Mouse (Mus musculus) erythroblast, embryonic 14.5 days (primary cell): ENCODE data around the gene Olfr66. TPM values are rescaled to one million over a fixed set of nuclear protein-coding genes. Genes with fewer than 3 reads are reported as not detected.

Source experiments
- H3K27me3 ChIP-seq: 2 replicates; pipeline ENCODE4 v1.6.1; 2012; ENCODE audit warnings: inconsistent platforms; ENCODE audit not compliant: control insufficient read depth
- H3K36me3 ChIP-seq: 2 replicates; pipeline ENCODE4 v1.6.1; 2012; ENCODE audit warnings: mild to moderate bottlenecking, inconsistent platforms; ENCODE audit not compliant: control insufficient read depth
- H3K4me1 ChIP-seq: 2 replicates; pipeline ENCODE4 v1.6.1; 2012; ENCODE audit warnings: inconsistent platforms; ENCODE audit not compliant: control insufficient read depth
- H3K4me3 ChIP-seq: replicated peaks from 2 replicates; pipeline ENCODE3; 2012; ENCODE audit warnings: moderate library complexity, mild to moderate bottlenecking, inconsistent platforms
- H3K9me3 ChIP-seq: 2 replicates; pipeline ENCODE4 v1.6.1; 2012; ENCODE audit warnings: low read length, inconsistent platforms, mixed read lengths; ENCODE audit not compliant: control insufficient read depth
- GATA1 ChIP-seq: IDR thresholded peaks from 2 replicates; pipeline ENCODE4 v1.6.1; 2012; ENCODE audit warnings: low read length, inconsistent platforms, mixed read lengths
- TAL1 ChIP-seq: IDR thresholded peaks from 3 replicates; pipeline ENCODE4 v1.6.1; 2012; ENCODE audit warnings: low read length, inconsistent platforms, mixed read lengths
- polyA plus RNA-seq: library from polyadenylated mRNA; stranded (reverse); fragments of >175 nt; gene quantifications from 2 replicates; pipeline ENCODE4 v1.2.3, GENCODE M21; 2012

Olfr66 gene
- polyA plus RNA-seq = not detected in 2 replicates

DNA sequence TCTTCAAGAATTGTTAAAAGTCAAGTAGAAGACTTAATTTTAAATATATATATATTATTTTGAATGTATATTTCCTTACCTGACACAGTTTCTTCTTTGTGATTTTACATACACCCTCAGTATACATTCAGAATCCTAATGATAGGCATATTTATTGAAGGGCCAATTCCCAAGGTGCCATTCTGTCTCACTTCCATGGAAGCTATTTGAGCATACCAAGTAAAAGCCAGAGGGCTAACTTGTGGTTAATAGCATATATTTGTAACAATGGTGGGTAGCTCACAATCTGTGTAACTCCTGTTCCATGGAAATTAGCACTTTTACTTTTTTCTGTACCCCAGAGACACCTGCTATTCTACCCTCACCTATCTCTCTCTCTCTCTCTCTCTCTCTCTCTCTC is at the start of gene Olfr66:
Gene Olfr66 (minus strand): TSS at position 101 of the 400 bp plus-strand sequence.
- TF ChIP-seq GATA1 (no peak), TAL1 (no peak)
- no peaks in the 10 kb centered on the region; the same call in 1 of the 2 replicates for H3K9me3 ChIP-seq
- no peak within 1 kb of the TSS for H3K4me3 ChIP-seq
- H3K36me3 ChIP-seq = no peaks in the 10 kb centered on the region
- H3K27me3 ChIP-seq = peaks cover 68% of the 10 kb centered on the region
- peaks cover 21% of the 10 kb centered on the region for H3K4me1 ChIP-seq

DNA sequence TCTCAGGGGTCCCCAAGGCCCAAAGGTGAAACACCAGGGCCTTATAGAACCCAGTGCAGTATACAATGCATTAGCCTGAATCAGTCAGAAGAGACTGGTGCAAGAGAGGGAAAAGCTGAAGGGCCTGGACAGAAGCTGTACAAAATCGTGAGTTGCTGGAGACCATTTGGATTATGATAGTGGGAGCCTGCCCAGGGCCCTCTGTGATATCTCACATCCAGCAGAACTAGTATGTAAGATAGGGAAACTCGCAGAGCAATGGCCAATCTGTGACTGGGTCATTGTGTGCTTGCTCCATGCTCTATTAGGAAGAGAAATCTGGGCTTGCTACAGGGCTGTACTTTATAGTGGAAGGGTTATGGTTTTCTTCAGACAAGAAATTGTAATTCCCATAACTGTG is 48.2 kb upstream of the Olfr66 start, which contains the start of gene Olfr632:
Gene Olfr632 (plus strand): TSS at position 84 of the 400 bp plus-strand sequence.
- TF ChIP-seq GATA1 (no peak), TAL1 (no peak)
- H3K9me3 ChIP-seq = no peaks in the 10 kb centered on the region
- H3K4me1 ChIP-seq = peaks cover 19% of the 10 kb centered on the region
- H3K36me3 ChIP-seq = no peaks in the 10 kb centered on the region
- H3K4me3 ChIP-seq = no peak within 1 kb of the TSS
- peaks cover 40% of the 10 kb centered on the region for H3K27me3 ChIP-seq

DNA sequence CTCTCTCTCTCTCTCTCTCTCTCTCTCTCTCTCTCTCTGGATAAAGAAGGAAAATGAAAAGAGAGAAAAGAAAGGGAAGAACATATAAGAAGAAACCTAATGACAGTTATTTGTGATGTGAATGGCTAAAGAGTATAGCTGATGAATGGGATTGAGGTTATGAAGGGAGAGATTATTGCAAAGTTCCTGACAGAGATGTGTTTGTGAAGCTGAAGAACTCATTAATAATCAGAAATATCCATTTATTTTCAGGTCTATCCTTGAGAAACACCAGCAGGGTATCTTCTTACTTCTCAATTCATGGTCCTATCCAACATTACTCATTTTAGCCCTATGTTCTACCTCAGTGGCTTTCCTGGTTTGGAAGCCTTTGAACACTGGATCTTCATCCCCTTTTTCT is 42.5 kb upstream of the Olfr66 start, which contains the start of gene Olfr631:
Gene Olfr631 (plus strand): TSS at position 301 of the 400 bp plus-strand sequence.
- Histone ChIP-seq H3K9me3 (no peaks in the 10 kb centered on the region), H3K27me3 (peaks cover 30% of the 10 kb centered on the region), H3K4me1 (peaks cover 8% of the 10 kb centered on the region), H3K4me3 (no peak within 1 kb of the TSS), H3K36me3 (no peaks in the 10 kb centered on the region)
- TF ChIP-seq TAL1 = no peak
- no peak for TF ChIP-seq GATA1

- Histone ChIP-seq H3K4me3 (peak overlapping the region; percentile 35), H3K9me3 (no peaks in the 10 kb centered on the region), H3K36me3 (no peaks in the 10 kb centered on the region), H3K4me1 (peaks cover 77% of the 10 kb centered on the region), H3K27me3 (peaks cover 28% of the 10 kb centered on the region)
- TF ChIP-seq TAL1 = peak; percentile 80
- peak; percentile 73 for TF ChIP-seq GATA1
These were observed 29.3 kb upstream of the Olfr66 start for GRCm38 (mm10) chr7:103915338-103915737.

DNA sequence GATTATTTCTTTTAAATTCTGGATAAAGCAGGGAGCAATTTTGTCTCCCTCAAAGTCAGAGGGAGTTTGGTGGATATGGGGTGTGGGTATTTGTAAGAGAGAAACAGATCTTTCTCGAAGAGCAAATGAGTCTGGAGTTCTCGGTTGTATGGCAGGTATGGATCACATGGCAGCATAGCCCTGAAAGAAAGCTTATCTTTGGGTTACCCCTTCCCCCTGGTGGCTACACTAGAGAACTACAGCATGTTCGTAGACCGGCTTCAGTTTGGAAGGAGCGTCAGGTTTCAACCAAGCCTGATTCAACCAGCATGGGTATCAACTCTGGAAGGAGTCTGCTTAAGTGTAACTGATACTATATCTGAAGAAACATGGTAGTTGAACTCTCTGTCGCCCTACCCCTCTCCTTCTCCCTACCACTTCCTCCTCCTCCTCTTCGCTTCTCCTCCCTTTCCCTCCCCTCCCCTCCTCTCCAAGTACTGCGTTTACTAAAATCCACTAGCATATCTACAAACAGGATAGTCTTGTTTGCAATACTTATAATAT is 27.0 kb upstream of the Olfr66 start:
- H3K4me3 ChIP-seq = peak overlapping the region; percentile 50
- H3K4me1 ChIP-seq = peaks cover 91% of the 10 kb centered on the region

GRCm38 (mm10) chr7:103910047-103910446 is 24.0 kb upstream of the Olfr66 start:
- Histone ChIP-seq H3K4me1 (peaks cover 83% of the 10 kb centered on the region), H3K27me3 (peaks cover 13% of the 10 kb centered on the region), H3K9me3 (no peaks in the 10 kb centered on the region), H3K4me3 (peak overlapping the region; percentile 37), H3K36me3 (no peaks in the 10 kb centered on the region; the same call in 1 of the 2 replicates)
- TF ChIP-seq TAL1 = peak; percentile 97
- peak; percentile 84 for TF ChIP-seq GATA1

More for the DNA sequence above, 27.0 kb upstream of the Olfr66 start:
- Histone ChIP-seq H3K9me3 (no peaks in the 10 kb centered on the region), H3K27me3 (peaks cover 11% of the 10 kb centered on the region), H3K36me3 (no peaks in the 10 kb centered on the region)
- TF ChIP-seq GATA1 = peak; percentile 52; the same call in 1 of the 2 replicates
- no peak for TF ChIP-seq TAL1

DNA sequence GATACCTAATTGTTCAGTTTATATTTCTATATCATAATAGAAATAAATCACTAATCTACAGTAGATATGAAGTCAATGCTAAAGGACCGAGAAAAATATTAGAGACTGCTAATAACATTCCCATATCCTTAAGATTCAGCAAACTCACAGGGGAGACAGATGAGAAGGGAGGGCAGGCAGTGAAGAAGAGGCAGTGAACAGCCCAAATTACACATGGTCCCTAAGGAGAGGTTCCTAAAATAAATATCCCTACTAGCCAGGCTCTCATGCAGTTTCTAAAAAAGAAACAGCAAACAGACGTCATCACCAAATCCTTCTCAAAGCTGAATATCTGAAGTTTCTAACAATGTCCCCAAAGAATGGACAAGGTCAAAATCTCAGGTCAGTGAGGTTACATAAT is 17.1 kb upstream of the Olfr66 start, which contains the start of gene Olfr65:
Gene Olfr65 (plus strand): TSS at position 301 of the 400 bp plus-strand sequence.
- H3K36me3 ChIP-seq = no peaks in the 10 kb centered on the region; the same call in 1 of the 2 replicates
- H3K4me1 ChIP-seq = peaks cover 19% of the 10 kb centered on the region
- H3K27me3 ChIP-seq = peaks cover 77% of the 10 kb centered on the region
- no peaks in the 10 kb centered on the region for H3K9me3 ChIP-seq
- no peak within 1 kb of the TSS for H3K4me3 ChIP-seq
- TF ChIP-seq TAL1 = no peak
- TF ChIP-seq GATA1 = no peak

GRCm38 (mm10) chr7:103894385-103894784 is 8.3 kb upstream of the Olfr66 start, which contains the start of gene Olfr64:
Olfr64 (minus strand) TSS chr7:103894485.
- peaks cover 17% of the 10 kb centered on the region for H3K4me1 ChIP-seq
- no peaks in the 10 kb centered on the region for H3K36me3 ChIP-seq
- H3K4me3 ChIP-seq = no peak within 1 kb of the TSS
- TF ChIP-seq TAL1 (no peak), GATA1 (no peak)
- H3K9me3 ChIP-seq = no peaks in the 10 kb centered on the region
- H3K27me3 ChIP-seq = peaks cover 59% of the 10 kb centered on the region

DNA sequence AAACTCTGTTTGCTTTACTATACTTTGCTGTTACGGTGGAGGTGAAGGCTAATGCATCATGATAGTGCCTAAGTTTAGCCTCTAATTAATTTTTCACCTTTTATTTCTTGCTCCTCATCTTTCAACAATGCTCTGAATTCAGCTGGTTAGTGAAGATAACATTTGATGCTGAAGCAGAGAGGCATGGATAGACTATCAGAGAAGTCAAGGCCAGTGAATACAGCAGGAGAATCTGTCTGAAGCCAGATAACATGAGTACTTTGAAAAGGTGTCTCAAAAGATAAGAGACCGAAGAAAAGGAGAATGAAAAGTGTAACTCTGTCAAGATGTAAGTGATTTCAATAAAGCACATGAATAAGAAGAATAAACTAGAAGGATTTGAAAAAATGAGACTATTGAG is 9.0 kb downstream of the Olfr66 start:
- Histone ChIP-seq H3K4me3 (no peak overlapping the region), H3K27me3 (peaks cover 7% of the 10 kb centered on the region), H3K4me1 (peaks cover 86% of the 10 kb centered on the region), H3K9me3 (no peaks in the 10 kb centered on the region), H3K36me3 (no peaks in the 10 kb centered on the region; the same call in 1 of the 2 replicates)
- TF ChIP-seq GATA1 (peak; percentile 98), TAL1 (peak; percentile 99)

- TF ChIP-seq GATA1 (no peak), TAL1 (no peak)
- no peaks in the 10 kb centered on the region for H3K9me3 ChIP-seq
- H3K36me3 ChIP-seq = no peaks in the 10 kb centered on the region; the same call in 1 of the 2 replicates
- no peak overlapping the region for H3K4me3 ChIP-seq
- no peaks in the 10 kb centered on the region for H3K27me3 ChIP-seq
- peaks cover 96% of the 10 kb centered on the region for H3K4me1 ChIP-seq
These were observed 11.6 kb downstream of the Olfr66 start for GRCm38 (mm10) chr7:103874451-103874850.
